Mouse (Mus musculus) gonadal fat pad, adult 2 months (tissue): Measurements from ENCODE around the gene Cyp4f14. TPM values are rescaled to one million over a fixed set of nuclear protein-coding genes. Genes with fewer than 3 reads are reported as not detected.
A peak's percentile ranks its signal among the peaks of the same experiment; 100 is the strongest.
"Not testable (repeated sequence)": the region's sequence is repeated elsewhere in the genome, so short reads cannot be mapped to it uniquely, and the experiment has no call there.

Experiments
- DNase-seq: peaks from one replicate; pipeline ENCODE4 v3.0.0-alpha.2; 2012; ENCODE audit warnings: low read depth
- polyA plus RNA-seq: library from polyadenylated mRNA; depleted of rRNA; stranded (reverse); fragments of >200 nt; gene quantifications from 2 replicates; pipeline ENCODE4 v1.2.3, GENCODE M21; 2012; rRNA removed

Gene Cyp4f14
- polyA plus RNA-seq, 1 experiment: 0.23 TPM

GRCm38 (mm10) chr17:32893901-32894300 is 23.2 kb downstream of the Cyp4f14 start:
- DNase-seq: no peak

GRCm38 (mm10) chr17:32891239-32892180 is 25.6 kb downstream of the Cyp4f14 start, which contains the start of gene Zfp870:
Gene Zfp870, minus strand, starts transcription at chr17:32891642.
- DNase-seq: peak; percentile 83

- no peak for DNase-seq
Measured at GRCm38 (mm10) chr17:32890852-32891238, 26.3 kb downstream of the Cyp4f14 start.

GRCm38 (mm10) chr17:32889611-32890010 is 27.5 kb downstream of the Cyp4f14 start:
- DNase-seq: no peak

GRCm38 (mm10) chr17:32880320-32881218 is 36.6 kb downstream of the Cyp4f14 start:
- no peak for DNase-seq

- no peak for DNase-seq
Measured at GRCm38 (mm10) chr17:32878773-32879172, 38.4 kb downstream of the Cyp4f14 start.

GRCm38 (mm10) chr17:32877471-32878171 is 39.5 kb downstream of the Cyp4f14 start:
- DNase-seq: no peak

GRCm38 (mm10) chr17:32872696-32873095 is 44.4 kb downstream of the Cyp4f14 start:
- DNase-seq: no peak

GRCm38 (mm10) chr17:32872091-32872490 is 45.1 kb downstream of the Cyp4f14 start:
- DNase-seq: no peak

- no peak for DNase-seq
Measured at GRCm38 (mm10) chr17:32871483-32871882, 45.7 kb downstream of the Cyp4f14 start.

DNA sequence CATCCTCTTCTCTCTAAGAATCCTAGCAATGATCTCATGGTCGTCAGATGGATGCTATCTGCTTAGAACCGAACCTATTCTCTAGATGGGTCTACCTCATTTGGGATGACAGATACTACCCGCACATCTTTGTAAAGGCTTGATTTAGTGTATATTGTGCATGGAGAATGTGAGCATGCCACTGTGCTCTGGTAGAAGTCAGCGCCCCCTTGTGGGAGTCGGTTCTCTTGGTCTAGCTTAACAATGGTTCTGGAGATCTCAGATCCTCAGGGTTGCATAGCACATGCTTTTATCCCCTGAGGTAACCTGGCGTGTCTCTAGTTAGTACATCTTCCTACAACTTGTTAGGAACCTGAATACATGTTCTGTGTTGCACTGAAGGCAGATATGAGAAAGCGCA is 49.9 kb downstream of the Cyp4f14 start:
- not testable (repeated sequence) for DNase-seq

GRCm38 (mm10) chr17:32856713-32857112 is 60.4 kb downstream of the Cyp4f14 start:
- not testable (repeated sequence) for DNase-seq

Other genes with a start within 250 kb of the Cyp4f14 start
- gene Cyp4f15, start 231.7 kb downstream of the Cyp4f14 start, polyA plus RNA-seq: 18.4 and 20.6 TPM in 2 replicates
- 10.6 and 11.9 TPM in 2 replicates for gene Zfp871, start 129.1 kb downstream of the Cyp4f14 start, polyA plus RNA-seq
- 0.19 and 0.33 TPM in 2 replicates for gene Zfp811, start 107.4 kb downstream of the Cyp4f14 start, polyA plus RNA-seq
- 9.4 and 10.6 TPM in 2 replicates for gene Zfp799, start 87.1 kb downstream of the Cyp4f14 start, polyA plus RNA-seq
- 1.3 and 1.7 TPM in 2 replicates for gene Zfp870, start 25.7 kb downstream of the Cyp4f14 start, polyA plus RNA-seq
- 56.3 and 62.6 TPM in 2 replicates for gene Cyp4f13, start 30.1 kb upstream of the Cyp4f14 start, polyA plus RNA-seq
- gene Zfp472, start 48.5 kb upstream of the Cyp4f14 start, polyA plus RNA-seq: 1.2 and 1.8 TPM in 2 replicates
- 3.7 and 4.7 TPM in 2 replicates for gene Zfp952, start 75.8 kb upstream of the Cyp4f14 start, polyA plus RNA-seq
- 1.4 and 1.7 TPM in 2 replicates for gene Zfp763, start 116.1 kb upstream of the Cyp4f14 start, polyA plus RNA-seq
- gene 4921501E09Rik, start 150.7 kb upstream of the Cyp4f14 start, polyA plus RNA-seq: not detected in 2 replicates
- gene Zfp563, start 172.0 kb upstream of the Cyp4f14 start, polyA plus RNA-seq: 1.8 and 2.5 TPM in 2 replicates
- gene Morc2b, start 222.3 kb upstream of the Cyp4f14 start, polyA plus RNA-seq: 0.09 and 0.14 TPM in 2 replicates